9 mouse cellular contexts compared by ENCODE assay signal in the genomic region with DNA sequence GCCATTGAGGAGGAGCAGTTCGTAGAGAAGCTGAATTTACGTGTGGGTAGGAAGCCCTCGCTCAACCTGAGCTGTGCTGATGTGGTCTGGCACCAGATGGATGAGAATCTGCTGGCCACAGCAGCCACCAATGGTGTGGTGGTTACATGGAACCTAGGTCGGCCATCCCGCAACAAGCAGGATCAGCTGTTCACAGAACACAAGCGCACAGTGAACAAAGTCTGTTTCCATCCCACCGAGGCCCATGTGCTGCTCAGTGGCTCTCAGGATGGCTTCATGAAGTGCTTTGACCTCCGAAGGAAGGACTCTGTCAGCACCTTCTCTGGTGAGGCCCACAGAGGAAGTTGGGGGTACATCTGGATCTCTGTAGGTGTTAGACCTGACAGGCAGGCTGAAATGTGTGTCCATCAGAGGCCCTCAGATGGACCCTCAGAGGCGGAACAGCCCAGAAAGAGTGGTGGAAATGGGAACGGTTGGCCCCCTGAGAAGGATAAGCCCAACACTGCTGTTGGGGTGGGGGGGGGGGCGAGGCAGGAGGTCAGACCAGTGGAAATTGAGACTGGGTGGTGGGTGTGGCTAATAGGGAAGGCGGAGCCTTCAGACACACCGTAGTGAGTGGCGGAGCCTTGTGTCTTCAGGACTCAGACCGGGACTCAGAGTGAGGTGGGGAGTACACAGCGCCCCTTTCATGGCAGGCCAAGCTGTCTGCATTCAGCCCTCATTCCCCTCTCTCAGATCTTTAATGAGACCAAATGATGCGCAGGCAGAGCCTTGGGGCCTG. TPM values are rescaled to one million over a fixed set of nuclear protein-coding genes. Genes with fewer than 3 reads are reported as not detected.
DNase-seq lines count a peak whose midpoint lies in the region; ATAC-seq and TF ChIP-seq lines count a peak whose summit lies in the region.
"Had no signal": no experiment of that assay in that cellular context is flagged by ENCODE, and none has a peak within 500 bp of the region (broad histone marks: within the 10 kb centered on the region; RNA-seq: fewer than 3 reads in every experiment).

No protein-coding gene starts in this region.

- no peak for TF ChIP-seq POLR2A in myocyte (IDR thresholded peaks at IDR 0.05; ENCODE audit: insufficient read length, low read depth)

- peaks cover 9% of the 10 kb centered on the region for H3K27me3 ChIP-seq in kidney, postnatal 0 days (ENCODE audit: insufficient read depth, low read length)
- H3K27me3 ChIP-seq in embryonic facial prominence, embryonic 11.5 days (ENCODE audit: control insufficient read depth, insufficient read depth, low read length) = peaks cover 8% of the 10 kb centered on the region
- peaks cover 12% of the 10 kb centered on the region for H3K27me3 ChIP-seq in intestine, embryonic 16.5 days (replicated peaks; ENCODE audit: control insufficient read depth, insufficient read depth, low read length)
- H3K27me3 ChIP-seq in myocyte (ENCODE audit: control insufficient read depth, insufficient read depth, insufficient read length) = no peaks in the 10 kb centered on the region

- H3K9me3 ChIP-seq in kidney, postnatal 0 days (replicated peaks; ENCODE audit: low read length) = no peaks in the 10 kb centered on the region
- H3K9me3 ChIP-seq in embryonic facial prominence, embryonic 11.5 days (replicated peaks; ENCODE audit: control insufficient read depth, low read length) = no peaks in the 10 kb centered on the region
- H3K9me3 ChIP-seq in intestine, embryonic 16.5 days (ENCODE audit: control insufficient read depth, low read length) = no peaks in the 10 kb centered on the region

- 68% methylated on average over 17 of the region's 17 CpGs for WGBS in kidney, postnatal 0 days
- 78% methylated on average over 16 of the region's 17 CpGs for WGBS in embryonic facial prominence, embryonic 11.5 days
- WGBS in intestine, embryonic 16.5 days = 73% methylated on average over 17 of the region's 17 CpGs

- no peak for DNase-seq in kidney, postnatal 0 days (ENCODE audit: low spot score)
- DNase-seq in kidney, postnatal 14 days = no peak
- no peak for DNase-seq in embryonic facial prominence, embryonic 11.5 days (ENCODE audit: low spot score)
- DNase-seq in adrenal gland, postnatal 4 days (ENCODE audit: low spot score in 2 of 2) = no peak
- no peak for DNase-seq in left cerebral cortex, postnatal 25 days (ENCODE audit: low spot score in 2 of 2)
- DNase-seq: adrenal gland, postnatal 14 days had no signal

- no peak for TF ChIP-seq CTCF in kidney, postnatal 0 days (IDR thresholded peaks at IDR 0.05; ENCODE audit: low read depth)

- H3K79me2 ChIP-seq in myocyte (ENCODE audit: control insufficient read depth, insufficient read depth) = peaks cover 5% of the 10 kb centered on the region

- H3K4me1 ChIP-seq in kidney, postnatal 0 days (replicated peaks; ENCODE audit: insufficient read depth, low read length) = peaks cover 20% of the 10 kb centered on the region
- H3K4me1 ChIP-seq in embryonic facial prominence, embryonic 11.5 days (ENCODE audit: control insufficient read depth, insufficient read depth, low read length) = peaks cover 10% of the 10 kb centered on the region
- peaks cover 25% of the 10 kb centered on the region for H3K4me1 ChIP-seq in intestine, embryonic 16.5 days (ENCODE audit: control insufficient read depth, insufficient read depth, low read length)

- no peak overlapping the region for H3ac ChIP-seq in myocyte (ENCODE audit: control insufficient read depth, insufficient read length)

- H3K36me3 ChIP-seq in kidney, postnatal 0 days (ENCODE audit: insufficient read depth, low read length) = peaks cover 19% of the 10 kb centered on the region; the same call in 1 of the 2 replicates
- H3K36me3 ChIP-seq in embryonic facial prominence, embryonic 11.5 days (replicated peaks; ENCODE audit: control insufficient read depth, insufficient read depth, low read depth, low read length) = no peaks in the 10 kb centered on the region; the same call in 1 of the 2 replicates
- peaks cover 5% of the 10 kb centered on the region for H3K36me3 ChIP-seq in intestine, embryonic 16.5 days (ENCODE audit: control insufficient read depth, insufficient read depth, low read length)
- no peaks in the 10 kb centered on the region for H3K36me3 ChIP-seq in myocyte (ENCODE audit: control insufficient read depth, insufficient read depth)

- no peak for ATAC-seq in kidney, postnatal 0 days (replicated peaks; ENCODE audit: low FRiP score, low read depth)
- no peak for ATAC-seq in embryonic facial prominence, embryonic 11.5 days (replicated peaks; ENCODE audit: insufficient number of reproducible peaks, low FRiP score, low TSS enrichment, low read depth)
- no peak for ATAC-seq in intestine, embryonic 16.5 days
- ATAC-seq in cerebellum, adult (ENCODE audit: insufficient number of reproducible peaks, low FRiP score, low TSS enrichment) = no peak

- no peak overlapping the region; the same call in 1 of the 2 replicates for H3K27ac ChIP-seq in kidney, postnatal 0 days
- no peak overlapping the region for H3K27ac ChIP-seq in embryonic facial prominence, embryonic 11.5 days (replicated peaks; ENCODE audit: low read depth, low read length)
- no peak overlapping the region for H3K27ac ChIP-seq in intestine, embryonic 16.5 days (ENCODE audit: low read length)

- peak overlapping the region; percentile 77 for H3K4me2 ChIP-seq in kidney, postnatal 0 days (ENCODE audit: low read length)
- peak overlapping the region; percentile 93; the same call in 1 of the 2 replicates for H3K4me2 ChIP-seq in embryonic facial prominence, embryonic 11.5 days (ENCODE audit: low read depth, low read length)
- peak overlapping the region; percentile 92 for H3K4me2 ChIP-seq in intestine, embryonic 16.5 days (ENCODE audit: low read depth, low read length)
- H3K4me2 ChIP-seq in myocyte (ENCODE audit: low read depth) = peak overlapping the region; percentile 88

- intact Hi-C loops in left cerebral cortex, postnatal 25 days (cut with DNase I) = loop anchor here (2.0 kb wide), 1 partner anchor 40 kb away; the partner anchor contains the start of gene Haghl

- peak overlapping the region; percentile 58 for H3K9ac ChIP-seq in kidney, postnatal 0 days (ENCODE audit: low read depth, low read length)
- peak overlapping the region; percentile 75; the same call in 1 of the 2 replicates for H3K9ac ChIP-seq in embryonic facial prominence, embryonic 11.5 days (replicated peaks; ENCODE audit: low read length)
- peak overlapping the region; percentile 73 for H3K9ac ChIP-seq in intestine, embryonic 16.5 days (ENCODE audit: low read depth, low read length)

- peak overlapping the region; percentile 51 for H3K4me3 ChIP-seq in kidney, postnatal 0 days (replicated peaks; ENCODE audit: low read depth, low read length)
- H3K4me3 ChIP-seq in embryonic facial prominence, embryonic 11.5 days (ENCODE audit: low read depth, low read length) = peak overlapping the region; percentile 58
- H3K4me3 ChIP-seq in intestine, embryonic 16.5 days (ENCODE audit: low read length) = peak overlapping the region; percentile 53
- H3K4me3 ChIP-seq in myocyte = peak overlapping the region; percentile 32

TF ChIP-seq in myocyte, 11 proteins besides CTCF, POLR2A, EP300 and RAD21 (continues in another document):
- TF ChIP-seq CEBPB (IDR thresholded peaks at IDR 0.05; ENCODE audit: insufficient read depth, poor library complexity, severe bottlenecking) = no peak
- TF ChIP-seq POLR2AphosphoS2 (IDR thresholded peaks at IDR 0.05; ENCODE audit: insufficient read length, low read depth) = no peak
- TF ChIP-seq E2F4 (IDR thresholded peaks at IDR 0.05; ENCODE audit: insufficient read depth) = no peak
- no peak for TF ChIP-seq USF1 (IDR thresholded peaks at IDR 0.05; ENCODE audit: low read depth)

RNA-seq across cellular contexts. Expression of gene Wdr24, which starts 1.1 kb away (rescaled TPM):
- polyA plus RNA-seq in kidney, postnatal 0 days (2015; fragmentation: Nextera tagmentation; extraction: Ambion mirVana) = 21.0 and 22.1 TPM in 2 replicates
- 24.5 and 26.9 TPM in 2 replicates for polyA plus RNA-seq in embryonic facial prominence, embryonic 11.5 days (2014; fragmentation: Nextera tagmentation; extraction: Ambion mirVana)
- polyA plus RNA-seq in intestine, embryonic 16.5 days (2015; fragmentation: Nextera tagmentation; extraction: Ambion mirVana) = 23.4 and 25.5 TPM in 2 replicates
- 18.0 TPM for polyA plus RNA-seq in myocyte (2012; fragmentation: generic; extraction: Trizol)
- 10 to 100 TPM; 27.8 to 31.0 TPM for total RNA-seq in adrenal gland, postnatal 4 days (2021)
- 10 to 100 TPM; 25.1 to 25.4 TPM for total RNA-seq in left cerebral cortex, postnatal 25 days (2021)

RNA-seq across cellular contexts. Expression of gene Jmjd8, which starts 4.1 kb away (rescaled TPM):
- polyA plus RNA-seq in kidney, postnatal 0 days (2015; fragmentation: Nextera tagmentation; extraction: Ambion mirVana) = 53.1 and 54.5 TPM in 2 replicates
- 42.0 and 47.7 TPM in 2 replicates for polyA plus RNA-seq in embryonic facial prominence, embryonic 11.5 days (2014; fragmentation: Nextera tagmentation; extraction: Ambion mirVana)
- polyA plus RNA-seq in intestine, embryonic 16.5 days (2015; fragmentation: Nextera tagmentation; extraction: Ambion mirVana) = 50.1 and 50.9 TPM in 2 replicates
- 15.5 TPM for polyA plus RNA-seq in myocyte (2012; fragmentation: generic; extraction: Trizol)
- total RNA-seq in adrenal gland, postnatal 4 days (2021) = 10 to 100 TPM; 72.9 to 81.8 TPM
- total RNA-seq in left cerebral cortex, postnatal 25 days (2021) = 10 to 100 TPM; 55.9 to 57.6 TPM

RNA-seq across cellular contexts. Expression of gene Stub1, which starts 8.7 kb away (rescaled TPM):
- polyA plus RNA-seq in kidney, postnatal 0 days (2015; fragmentation: Nextera tagmentation; extraction: Ambion mirVana) = 267 and 287 TPM in 2 replicates
- polyA plus RNA-seq in embryonic facial prominence, embryonic 11.5 days (2014; fragmentation: Nextera tagmentation; extraction: Ambion mirVana) = 323 and 352 TPM in 2 replicates
- 303 and 321 TPM in 2 replicates for polyA plus RNA-seq in intestine, embryonic 16.5 days (2015; fragmentation: Nextera tagmentation; extraction: Ambion mirVana)
- 196 TPM for polyA plus RNA-seq in myocyte (2012; fragmentation: generic; extraction: Trizol)
- 100 to 1,000 TPM; 210 to 213 TPM for total RNA-seq in adrenal gland, postnatal 4 days (2021)
- 100 to 1,000 TPM; 171 to 173 TPM for total RNA-seq in left cerebral cortex, postnatal 25 days (2021)

RNA-seq across cellular contexts. Expression of gene Rhbdl1, which starts 12.5 kb away (rescaled TPM):
- polyA plus RNA-seq in kidney, postnatal 0 days (2015; fragmentation: Nextera tagmentation; extraction: Ambion mirVana) = 3.7 and 3.9 TPM in 2 replicates
- 1.1 and 1.5 TPM in 2 replicates for polyA plus RNA-seq in embryonic facial prominence, embryonic 11.5 days (2014; fragmentation: Nextera tagmentation; extraction: Ambion mirVana)
- 1.6 and 2.0 TPM in 2 replicates for polyA plus RNA-seq in intestine, embryonic 16.5 days (2015; fragmentation: Nextera tagmentation; extraction: Ambion mirVana)
- polyA plus RNA-seq in myocyte (2012; fragmentation: generic; extraction: Trizol) = 0.67 TPM
- total RNA-seq in adrenal gland, postnatal 4 days (2021) = 10 to 100 TPM; 19.3 to 21.4 TPM
- total RNA-seq in left cerebral cortex, postnatal 25 days (2021) = 10 to 100 TPM; 59.0 to 59.7 TPM

RNA-seq across cellular contexts. Expression of gene Fbxl16, which starts 15.7 kb away (rescaled TPM):
- polyA plus RNA-seq in kidney, postnatal 0 days (2015; fragmentation: Nextera tagmentation; extraction: Ambion mirVana) = 0.34 and 0.56 TPM in 2 replicates
- 3.9 and 4.2 TPM in 2 replicates for polyA plus RNA-seq in embryonic facial prominence, embryonic 11.5 days (2014; fragmentation: Nextera tagmentation; extraction: Ambion mirVana)
- 2.2 and 2.4 TPM in 2 replicates for polyA plus RNA-seq in intestine, embryonic 16.5 days (2015; fragmentation: Nextera tagmentation; extraction: Ambion mirVana)
- 6.0 TPM for polyA plus RNA-seq in myocyte (2012; fragmentation: generic; extraction: Trizol)
- 10 to 100 TPM; 24.8 to 26.9 TPM for total RNA-seq in adrenal gland, postnatal 4 days (2021)
- 100 to 1,000 TPM; 648 to 673 TPM for total RNA-seq in left cerebral cortex, postnatal 25 days (2021)
